Mouse (Mus musculus): ENCODE data around the gene Ush1g. TPM values are rescaled to one million over a fixed set of nuclear protein-coding genes. Genes with fewer than 3 reads are reported as not detected.

Gene Ush1g
- polyA plus RNA-seq, 2 experiments: not detected

GRCm38 (mm10) chr11:115344967-115345366, 23.1 kb upstream of the Ush1g start:
- no peak overlapping the region for H3K9ac ChIP-seq (ENCODE audit: low read depth, low read length, severe bottlenecking)
- no peak for TF ChIP-seq POLR2A (IDR thresholded peaks at IDR 0.05; ENCODE audit: borderline replicate concordance, extremely low read depth, insufficient read depth, insufficient read length)
- peaks cover 21% of the 10 kb centered on the region for H3K4me1 ChIP-seq (ENCODE audit: control insufficient read depth, insufficient read depth, low read length)
- H3K4me3 ChIP-seq (replicated peaks; ENCODE audit: low read length): no peak overlapping the region
- no peaks in the 10 kb centered on the region for H3K36me3 ChIP-seq (ENCODE audit: control insufficient read depth, insufficient read depth, low read length)
- no peak for ATAC-seq (ENCODE audit: low FRiP score, low read depth)
- H3K4me2 ChIP-seq (replicated peaks; ENCODE audit: low read depth, low read length, severe bottlenecking): no peak overlapping the region
- no peak for DNase-seq (ENCODE audit: low spot score)
- H3K9me3 ChIP-seq (ENCODE audit: control insufficient read depth, low read length): no peaks in the 10 kb centered on the region
- no peaks in the 10 kb centered on the region for H3K27me3 ChIP-seq (ENCODE audit: control insufficient read depth, insufficient read depth, low read length)
- 12% methylated on average over 12 of the region's 12 CpGs for WGBS
- H3K27ac ChIP-seq (replicated peaks; ENCODE audit: low read depth, low read length): no peak overlapping the region

DNA sequence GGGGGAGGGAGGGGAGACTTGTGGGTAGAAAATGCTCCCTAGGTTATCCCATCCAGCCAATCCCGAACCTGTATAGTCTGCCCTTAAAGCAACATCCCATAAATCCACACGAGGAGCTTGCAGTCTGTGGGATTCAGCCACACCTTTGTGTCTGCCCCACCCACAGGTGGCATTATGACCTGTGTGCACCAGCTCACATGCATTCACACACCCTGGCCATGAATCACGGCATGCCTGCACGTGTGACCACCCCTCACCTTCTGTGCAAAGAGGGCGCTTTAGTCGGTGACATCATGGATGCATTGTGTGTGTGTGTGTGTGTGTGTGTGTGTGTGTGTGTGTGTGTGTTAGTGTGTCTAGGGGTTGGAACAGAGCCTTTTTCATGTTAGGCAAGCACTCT, 20.0 kb upstream of the Ush1g start:
- peaks cover 20% of the 10 kb centered on the region for H3K4me1 ChIP-seq (ENCODE audit: control insufficient read depth, insufficient read depth, low read length)
- H3K4me2 ChIP-seq (replicated peaks; ENCODE audit: low read depth, low read length, severe bottlenecking): no peak overlapping the region
- H3K27me3 ChIP-seq (ENCODE audit: control insufficient read depth, insufficient read depth, low read length): no peaks in the 10 kb centered on the region
- ATAC-seq (ENCODE audit: low FRiP score, low read depth) (no peak), DNase-seq (ENCODE audit: low spot score) (no peak)
- no peaks in the 10 kb centered on the region for H3K36me3 ChIP-seq (ENCODE audit: control insufficient read depth, insufficient read depth, low read length)
- H3K27ac ChIP-seq (replicated peaks; ENCODE audit: low read depth, low read length): no peak overlapping the region
- H3K9ac ChIP-seq (ENCODE audit: low read depth, low read length, severe bottlenecking): no peak overlapping the region
- H3K4me3 ChIP-seq (replicated peaks; ENCODE audit: low read length): no peak overlapping the region
- H3K9me3 ChIP-seq (ENCODE audit: control insufficient read depth, low read length): no peaks in the 10 kb centered on the region
- no peak for TF ChIP-seq POLR2A (IDR thresholded peaks at IDR 0.05; ENCODE audit: borderline replicate concordance, extremely low read depth, insufficient read depth, insufficient read length)
- 68% methylated on average over 6 of the region's 6 CpGs for WGBS

DNA sequence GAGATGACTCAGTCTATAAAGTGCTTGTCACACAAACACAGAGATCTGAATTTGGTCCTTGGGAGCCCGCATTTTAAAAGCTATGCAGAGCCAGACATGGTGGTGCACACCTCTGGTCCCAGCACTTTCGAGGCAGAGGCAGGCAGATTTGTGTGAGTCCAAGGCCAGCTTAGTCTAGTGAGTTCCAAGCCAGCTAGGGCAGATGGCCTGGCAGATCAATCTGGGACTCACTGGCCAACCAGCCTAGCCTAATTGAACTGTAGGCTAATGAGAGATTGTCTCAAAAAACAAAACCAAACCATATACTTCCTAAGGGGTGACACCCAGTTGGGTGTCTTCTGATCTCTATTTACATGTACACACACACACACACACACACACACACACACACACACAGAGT, 19.4 kb upstream of the Ush1g start:
- Histone ChIP-seq H3K27me3 (ENCODE audit: control insufficient read depth, insufficient read depth, low read length) (peaks cover 6% of the 10 kb centered on the region), H3K4me2 (replicated peaks; ENCODE audit: low read depth, low read length, severe bottlenecking) (no peak overlapping the region), H3K27ac (replicated peaks; ENCODE audit: low read depth, low read length) (no peak overlapping the region), H3K9me3 (ENCODE audit: control insufficient read depth, low read length) (no peaks in the 10 kb centered on the region), H3K4me1 (ENCODE audit: control insufficient read depth, insufficient read depth, low read length) (peaks cover 14% of the 10 kb centered on the region), H3K4me3 (replicated peaks; ENCODE audit: low read length) (no peak overlapping the region), H3K9ac (ENCODE audit: low read depth, low read length, severe bottlenecking) (no peak overlapping the region), H3K36me3 (ENCODE audit: control insufficient read depth, insufficient read depth, low read length) (no peaks in the 10 kb centered on the region)
- no peak for TF ChIP-seq POLR2A (IDR thresholded peaks at IDR 0.05; ENCODE audit: borderline replicate concordance, extremely low read depth, insufficient read depth, insufficient read length)
- no peak for DNase-seq (ENCODE audit: low spot score)
- 80% methylated on average over 2 of the region's 2 CpGs for WGBS
- ATAC-seq (ENCODE audit: low FRiP score, low read depth): no peak

DNA sequence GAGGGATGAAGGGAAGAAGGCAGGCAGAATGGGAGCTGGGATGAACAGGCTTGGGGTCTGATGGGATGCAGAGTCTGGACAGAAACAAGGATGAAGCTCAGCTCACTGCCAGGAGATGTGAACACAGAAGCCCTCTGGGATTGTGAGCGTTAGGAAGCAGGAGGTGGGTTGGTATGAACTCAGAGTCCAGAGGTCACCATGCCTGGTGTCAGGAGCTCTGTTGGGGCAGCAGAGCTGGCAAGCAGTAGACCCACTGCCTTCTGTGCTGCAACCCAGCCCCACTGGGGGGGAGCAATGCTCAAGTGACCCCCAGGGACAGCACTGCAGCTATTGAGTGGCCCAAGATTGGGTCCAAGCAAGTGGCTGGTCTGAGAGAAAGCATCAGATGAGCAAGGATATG, 16.0 kb upstream of the Ush1g start:
- 75% methylated on average over 1 of the region's 1 CpGs for WGBS

GRCm38 (mm10) chr11:115337350-115337749, 15.5 kb upstream of the Ush1g start:
- no peak overlapping the region for H3K9ac ChIP-seq (ENCODE audit: low read depth, low read length, severe bottlenecking)
- peaks cover 32% of the 10 kb centered on the region for H3K27me3 ChIP-seq (ENCODE audit: control insufficient read depth, insufficient read depth, low read length)
- no peak overlapping the region for H3K4me3 ChIP-seq (replicated peaks; ENCODE audit: low read length)
- H3K4me1 ChIP-seq (ENCODE audit: control insufficient read depth, insufficient read depth, low read length): peaks cover 3% of the 10 kb centered on the region; the same call in 1 of the 2 replicates
- no peaks in the 10 kb centered on the region for H3K36me3 ChIP-seq (ENCODE audit: control insufficient read depth, insufficient read depth, low read length)
- no peaks in the 10 kb centered on the region for H3K9me3 ChIP-seq (ENCODE audit: control insufficient read depth, low read length)
- ATAC-seq (ENCODE audit: low FRiP score, low read depth): no peak
- H3K4me2 ChIP-seq (replicated peaks; ENCODE audit: low read depth, low read length, severe bottlenecking): no peak overlapping the region
- 40% methylated on average over 3 of the region's 3 CpGs for WGBS
- no peak for DNase-seq (ENCODE audit: low spot score)
- TF ChIP-seq POLR2A (IDR thresholded peaks at IDR 0.05; ENCODE audit: borderline replicate concordance, extremely low read depth, insufficient read depth, insufficient read length): no peak
- H3K27ac ChIP-seq (replicated peaks; ENCODE audit: low read depth, low read length): no peak overlapping the region

More for the DNA sequence above, 16.0 kb upstream of the Ush1g start:
- Histone ChIP-seq H3K4me3 (replicated peaks; ENCODE audit: low read length) (no peak overlapping the region), H3K9ac (ENCODE audit: low read depth, low read length, severe bottlenecking) (no peak overlapping the region), H3K4me2 (replicated peaks; ENCODE audit: low read depth, low read length, severe bottlenecking) (no peak overlapping the region), H3K9me3 (ENCODE audit: control insufficient read depth, low read length) (no peaks in the 10 kb centered on the region), H3K36me3 (ENCODE audit: control insufficient read depth, insufficient read depth, low read length) (no peaks in the 10 kb centered on the region), H3K27ac (replicated peaks; ENCODE audit: low read depth, low read length) (no peak overlapping the region), H3K4me1 (ENCODE audit: control insufficient read depth, insufficient read depth, low read length) (peaks cover 3% of the 10 kb centered on the region; the same call in 1 of the 2 replicates), H3K27me3 (ENCODE audit: control insufficient read depth, insufficient read depth, low read length) (peaks cover 28% of the 10 kb centered on the region)
- TF ChIP-seq POLR2A (IDR thresholded peaks at IDR 0.05; ENCODE audit: borderline replicate concordance, extremely low read depth, insufficient read depth, insufficient read length): no peak
- DNase-seq (ENCODE audit: low spot score): no peak
- ATAC-seq (ENCODE audit: low FRiP score, low read depth): no peak

DNA sequence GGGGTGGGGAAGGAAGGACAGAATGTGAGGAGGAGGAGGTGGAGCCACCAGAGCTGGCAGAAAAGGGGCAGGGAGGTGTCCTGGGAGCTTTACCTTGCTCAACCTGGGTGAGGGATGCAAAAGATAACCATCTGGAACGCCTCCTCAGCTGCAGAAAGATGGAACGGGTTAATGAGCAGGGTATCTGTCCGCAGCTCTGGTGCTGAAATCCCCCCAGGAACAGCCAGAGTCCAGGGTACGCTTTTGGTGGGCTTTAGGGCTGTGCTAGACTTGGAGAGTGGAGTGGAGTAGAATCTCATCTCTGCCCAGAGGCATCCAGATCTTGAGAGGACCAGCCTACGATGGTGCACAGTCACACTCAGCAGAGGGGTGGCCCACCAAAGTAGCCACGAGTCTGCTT, 14.3 kb upstream of the Ush1g start:
- Histone ChIP-seq H3K9ac (ENCODE audit: low read depth, low read length, severe bottlenecking) (no peak overlapping the region), H3K36me3 (ENCODE audit: control insufficient read depth, insufficient read depth, low read length) (no peaks in the 10 kb centered on the region), H3K27ac (replicated peaks; ENCODE audit: low read depth, low read length) (no peak overlapping the region), H3K27me3 (ENCODE audit: control insufficient read depth, insufficient read depth, low read length) (peaks cover 32% of the 10 kb centered on the region), H3K4me3 (replicated peaks; ENCODE audit: low read length) (no peak overlapping the region), H3K4me2 (replicated peaks; ENCODE audit: low read depth, low read length, severe bottlenecking) (no peak overlapping the region), H3K9me3 (ENCODE audit: control insufficient read depth, low read length) (no peaks in the 10 kb centered on the region), H3K4me1 (ENCODE audit: control insufficient read depth, insufficient read depth, low read length) (peaks cover 3% of the 10 kb centered on the region; the same call in 1 of the 2 replicates)
- ATAC-seq (ENCODE audit: low FRiP score, low read depth) (no peak), DNase-seq (ENCODE audit: low spot score) (peak; percentile 33)
- WGBS: 11% methylated on average over 6 of the region's 6 CpGs
- TF ChIP-seq POLR2A (IDR thresholded peaks at IDR 0.05; ENCODE audit: borderline replicate concordance, extremely low read depth, insufficient read depth, insufficient read length): no peak
